Mouse (Mus musculus) embryo, embryonic 11.5 days (tissue): ENCODE measurements around the gene Srrm2.

Experiments
- DNase-seq: peaks from one replicate; pipeline ENCODE4 v3.0.0-alpha.2; 2012; ENCODE audit warnings: low read depth, low spot score

The Srrm2 gene

GRCm38 (mm10) chr17:23806867-23807266 is 16.5 kb downstream of the Srrm2 start:
- DNase-seq = no peak

- DNase-seq = no peak
These were observed 17.6 kb downstream of the Srrm2 start for GRCm38 (mm10) chr17:23807918-23808317.

- DNase-seq = no peak
These were observed 25.3 kb downstream of the Srrm2 start for GRCm38 (mm10) chr17:23815641-23816040.

GRCm38 (mm10) chr17:23818579-23818978 is 28.2 kb downstream of the Srrm2 start:
- DNase-seq = no peak

GRCm38 (mm10) chr17:23819235-23819634 is 28.9 kb downstream of the Srrm2 start:
- DNase-seq = no peak

- no peak for DNase-seq
These were observed 30.4 kb downstream of the Srrm2 start for GRCm38 (mm10) chr17:23820731-23821130.

GRCm38 (mm10) chr17:23822094-23822493 is 31.8 kb downstream of the Srrm2 start:
- no peak for DNase-seq

GRCm38 (mm10) chr17:23823018-23823417 is 32.7 kb downstream of the Srrm2 start:
- no peak for DNase-seq

GRCm38 (mm10) chr17:23823614-23824013 is 33.3 kb downstream of the Srrm2 start:
- DNase-seq = no peak

- DNase-seq = no peak
These were observed 35.3 kb downstream of the Srrm2 start for GRCm38 (mm10) chr17:23825591-23825990.

- no peak for DNase-seq
These were observed 38.1 kb downstream of the Srrm2 start for GRCm38 (mm10) chr17:23828271-23829001.

GRCm38 (mm10) chr17:23829064-23829619 is 38.8 kb downstream of the Srrm2 start, which contains the start of gene Elob:
TSS of gene Elob (minus strand) at chr17:23829136.
- DNase-seq = peak; percentile 72

- no peak for DNase-seq
These were observed 40.9 kb downstream of the Srrm2 start for GRCm38 (mm10) chr17:23831201-23831600.

GRCm38 (mm10) chr17:23836006-23836575 is 45.8 kb downstream of the Srrm2 start, which contains the start of gene Prss33:
TSS of gene Prss33 (minus strand) at chr17:23836056.
- no peak for DNase-seq

- DNase-seq = peak; percentile 52
These were observed 50.8 kb downstream of the Srrm2 start for GRCm38 (mm10) chr17:23841145-23841544.

GRCm38 (mm10) chr17:23843141-23843811 is 52.9 kb downstream of the Srrm2 start:
- DNase-seq = no peak

GRCm38 (mm10) chr17:23843812-23844273 is 53.5 kb downstream of the Srrm2 start, which contains the start of the genes Prss32 and Prss41:
TSS of gene Prss32 (plus strand) at chr17:23843855.
TSS of gene Prss41 (minus strand) at chr17:23844172.
- peak; percentile 66 for DNase-seq

GRCm38 (mm10) chr17:23850028-23850427 is 59.7 kb downstream of the Srrm2 start:
- DNase-seq = no peak

GRCm38 (mm10) chr17:23850853-23851749 is 60.8 kb downstream of the Srrm2 start:
- peak; percentile 53 for DNase-seq

- no peak for DNase-seq
These were observed 63.0 kb downstream of the Srrm2 start for GRCm38 (mm10) chr17:23853292-23853691.

- no peak for DNase-seq
These were observed 64.0 kb downstream of the Srrm2 start for GRCm38 (mm10) chr17:23854229-23854765.
